Mouse (Mus musculus): ENCODE data around the gene Sgpp2. TPM values are rescaled to one million over a fixed set of nuclear protein-coding genes. Genes with fewer than 3 reads are reported as not detected.

Sgpp2 gene
- total RNA-seq, 1 experiment = 0.22 TPM

DNA sequence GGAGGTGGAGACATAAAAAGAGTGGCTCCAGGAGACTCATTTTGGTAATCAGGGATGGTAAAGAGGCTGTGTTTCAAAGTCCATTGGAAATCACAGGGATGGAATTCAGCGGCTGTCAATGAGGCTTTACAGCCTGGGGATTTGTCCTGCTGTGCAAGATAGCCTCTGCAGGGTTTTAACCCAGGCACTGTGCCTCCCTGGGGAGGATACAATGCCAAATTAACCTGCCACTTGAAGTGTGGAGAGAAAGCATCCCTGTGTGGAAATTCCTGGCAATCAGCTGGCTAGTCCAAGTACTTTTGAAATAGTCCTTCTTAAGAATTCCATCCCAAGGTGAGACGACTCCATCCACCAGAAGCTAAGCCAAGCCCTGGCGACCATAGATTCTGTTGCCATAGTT is 78.7 kb downstream of the Sgpp2 start:
- Histone ChIP-seq H3K27ac (ENCODE audit: insufficient read depth, low read depth, low read length, poor library complexity, severe bottlenecking) (no peak overlapping the region), H3K4me3 (ENCODE audit: insufficient read depth in 1 of 2, low read depth in 1 of 2, low read length in 2 of 2, poor library complexity in 1 of 2, severe bottlenecking in 1 of 2) (no peak overlapping the region), H3K9ac (ENCODE audit: insufficient read depth, low read depth, low read length, poor library complexity, severe bottlenecking) (no peak overlapping the region), H3K4me1 (ENCODE audit: control insufficient read depth in 2 of 2, insufficient read depth in 2 of 2, low read length in 2 of 2, poor library complexity in 1 of 2) (no peaks in the 10 kb centered on the region), H3K9me3 (ENCODE audit: control insufficient read depth, insufficient read depth, low read depth, low read length) (no peaks in the 10 kb centered on the region), H3K36me3 (ENCODE audit: control insufficient read depth, insufficient read depth, low read length, poor library complexity, severe bottlenecking) (no peaks in the 10 kb centered on the region)
- in situ Hi-C loops (cut with MboI; ENCODE audit: low sequenced_read_pairs in 2 of 2, unreplicated experiment in 2 of 2) = no loop called here
- no peak for DNase-seq (ENCODE audit: low read depth, low spot score)
- TF ChIP-seq ZNF384 (IDR thresholded peaks at IDR 0.05; ENCODE audit: low read depth, low read length) = no peak
- no peak for TF ChIP-seq MAFK (IDR thresholded peaks at IDR 0.05; ENCODE audit: insufficient read depth, low read depth, low read length)
- no peak for TF ChIP-seq ZC3H11A (IDR thresholded peaks at IDR 0.05; ENCODE audit: borderline replicate concordance, low read depth, low read length)
- TF ChIP-seq HCFC1 (IDR thresholded peaks at IDR 0.05; ENCODE audit: borderline replicate concordance, insufficient read depth, low read length) = no peak
- TF ChIP-seq CHD2 (IDR thresholded peaks at IDR 0.05; ENCODE audit: low read depth, low read length) = no peak

DNA sequence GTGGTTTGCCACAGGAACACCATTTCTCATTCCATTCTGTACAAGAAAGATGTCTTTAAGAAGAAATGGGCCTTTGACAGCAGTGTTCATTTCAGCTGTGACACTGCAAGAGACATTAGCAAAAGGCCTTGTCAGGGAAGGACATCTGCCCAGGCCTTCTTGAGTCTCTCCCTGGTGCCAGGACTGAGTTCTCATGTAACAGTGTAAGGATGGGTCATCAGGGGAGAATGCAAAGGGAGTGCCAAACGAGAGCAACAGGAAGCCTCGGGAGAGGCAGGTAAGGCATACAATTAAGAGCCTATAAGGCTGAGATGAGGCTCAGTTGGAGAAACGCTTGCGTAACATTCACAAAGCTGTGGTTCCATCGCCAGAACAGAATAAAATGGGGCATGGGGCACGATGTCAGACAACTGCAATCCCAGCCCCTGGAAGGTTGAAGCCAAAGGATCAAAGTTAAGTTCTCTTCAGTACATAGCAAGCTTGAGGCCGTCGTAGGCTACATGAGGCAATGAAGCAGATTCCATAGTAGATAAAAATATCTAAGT is 85.1 kb downstream of the Sgpp2 start:
- no peaks in the 10 kb centered on the region for H3K9me3 ChIP-seq (ENCODE audit: control insufficient read depth, insufficient read depth, low read depth, low read length)
- H3K4me3 ChIP-seq (ENCODE audit: insufficient read depth in 1 of 2, low read depth in 1 of 2, low read length in 2 of 2, poor library complexity in 1 of 2, severe bottlenecking in 1 of 2) = no peak overlapping the region
- in situ Hi-C loops (cut with MboI; ENCODE audit: low sequenced_read_pairs in 2 of 2, unreplicated experiment in 2 of 2) = no loop called here
- H3K9ac ChIP-seq (ENCODE audit: insufficient read depth, low read depth, low read length, poor library complexity, severe bottlenecking) = no peak overlapping the region
- H3K4me1 ChIP-seq (ENCODE audit: control insufficient read depth in 2 of 2, insufficient read depth in 2 of 2, low read length in 2 of 2, poor library complexity in 1 of 2) = peaks cover 0 to 3% of the 10 kb centered on the region in 2 experiments; a peak in 1 of 4 replicates
- no peaks in the 10 kb centered on the region for H3K36me3 ChIP-seq (ENCODE audit: control insufficient read depth, insufficient read depth, low read length, poor library complexity, severe bottlenecking)
- no peak for DNase-seq (ENCODE audit: low read depth, low spot score)
- TF ChIP-seq CHD2 (IDR thresholded peaks at IDR 0.05; ENCODE audit: low read depth, low read length) = no peak
- TF ChIP-seq HCFC1 (IDR thresholded peaks at IDR 0.05; ENCODE audit: borderline replicate concordance, insufficient read depth, low read length) = no peak
- no peak for TF ChIP-seq ZC3H11A (IDR thresholded peaks at IDR 0.05; ENCODE audit: borderline replicate concordance, low read depth, low read length)
- TF ChIP-seq MAFK (IDR thresholded peaks at IDR 0.05; ENCODE audit: insufficient read depth, low read depth, low read length) = no peak
- no peak for TF ChIP-seq ZNF384 (IDR thresholded peaks at IDR 0.05; ENCODE audit: low read depth, low read length)
- no peak overlapping the region for H3K27ac ChIP-seq (ENCODE audit: insufficient read depth, low read depth, low read length, poor library complexity, severe bottlenecking)

- Histone ChIP-seq H3K9ac (ENCODE audit: insufficient read depth, low read depth, low read length, poor library complexity, severe bottlenecking) (no peak overlapping the region), H3K27ac (ENCODE audit: insufficient read depth, low read depth, low read length, poor library complexity, severe bottlenecking) (no peak overlapping the region)
- in situ Hi-C loops (cut with MboI; ENCODE audit: low sequenced_read_pairs in 2 of 2, unreplicated experiment in 2 of 2) = no loop called here
Observed at GRCm38 (mm10) chr1:78395737-78396136, 85.6 kb downstream of the Sgpp2 start.

GRCm38 (mm10) chr1:78396320-78396913 is 86.3 kb downstream of the Sgpp2 start:
- H3K9me3 ChIP-seq (ENCODE audit: control insufficient read depth, insufficient read depth, low read depth, low read length) = no peaks in the 10 kb centered on the region
- H3K4me1 ChIP-seq (ENCODE audit: control insufficient read depth in 2 of 2, insufficient read depth in 2 of 2, low read length in 2 of 2, poor library complexity in 1 of 2) = peaks cover 0 to 3% of the 10 kb centered on the region in 2 experiments; a peak in 1 of 4 replicates
- no peak for TF ChIP-seq ZNF384 (IDR thresholded peaks at IDR 0.05; ENCODE audit: low read depth, low read length)
- TF ChIP-seq HCFC1 (IDR thresholded peaks at IDR 0.05; ENCODE audit: borderline replicate concordance, insufficient read depth, low read length) = no peak
- no peak for TF ChIP-seq CHD2 (IDR thresholded peaks at IDR 0.05; ENCODE audit: low read depth, low read length)
- no peak for TF ChIP-seq ZC3H11A (IDR thresholded peaks at IDR 0.05; ENCODE audit: borderline replicate concordance, low read depth, low read length)
- no peak for TF ChIP-seq MAFK (IDR thresholded peaks at IDR 0.05; ENCODE audit: insufficient read depth, low read depth, low read length)
- H3K36me3 ChIP-seq (ENCODE audit: control insufficient read depth, insufficient read depth, low read length, poor library complexity, severe bottlenecking) = no peaks in the 10 kb centered on the region
- H3K27ac ChIP-seq (ENCODE audit: insufficient read depth, low read depth, low read length, poor library complexity, severe bottlenecking) = no peak overlapping the region
- no peak for DNase-seq (ENCODE audit: low read depth, low spot score)
- in situ Hi-C loops (cut with MboI; ENCODE audit: low sequenced_read_pairs in 2 of 2, unreplicated experiment in 2 of 2) = no loop called here
- H3K9ac ChIP-seq (ENCODE audit: insufficient read depth, low read depth, low read length, poor library complexity, severe bottlenecking) = no peak overlapping the region
- H3K4me3 ChIP-seq (ENCODE audit: insufficient read depth in 1 of 2, low read depth in 1 of 2, low read length in 2 of 2, poor library complexity in 1 of 2, severe bottlenecking in 1 of 2) = no peak overlapping the region

More at GRCm38 (mm10) chr1:78395737-78396136, 85.6 kb downstream of the Sgpp2 start:
- TF ChIP-seq MAFK (IDR thresholded peaks at IDR 0.05; ENCODE audit: insufficient read depth, low read depth, low read length) (no peak), ZC3H11A (IDR thresholded peaks at IDR 0.05; ENCODE audit: borderline replicate concordance, low read depth, low read length) (no peak), CHD2 (IDR thresholded peaks at IDR 0.05; ENCODE audit: low read depth, low read length) (no peak), HCFC1 (IDR thresholded peaks at IDR 0.05; ENCODE audit: borderline replicate concordance, insufficient read depth, low read length) (no peak), ZNF384 (IDR thresholded peaks at IDR 0.05; ENCODE audit: low read depth, low read length) (no peak)
- H3K9me3 ChIP-seq (ENCODE audit: control insufficient read depth, insufficient read depth, low read depth, low read length) = no peaks in the 10 kb centered on the region
- no peaks in the 10 kb centered on the region for H3K36me3 ChIP-seq (ENCODE audit: control insufficient read depth, insufficient read depth, low read length, poor library complexity, severe bottlenecking)
- no peak for DNase-seq (ENCODE audit: low read depth, low spot score)
- peaks cover 0 to 3% of the 10 kb centered on the region in 2 experiments; a peak in 1 of 4 replicates for H3K4me1 ChIP-seq (ENCODE audit: control insufficient read depth in 2 of 2, insufficient read depth in 2 of 2, low read length in 2 of 2, poor library complexity in 1 of 2)
- no peak overlapping the region for H3K4me3 ChIP-seq (ENCODE audit: insufficient read depth in 1 of 2, low read depth in 1 of 2, low read length in 2 of 2, poor library complexity in 1 of 2, severe bottlenecking in 1 of 2)

Measured in ES-E14 (cell line).